Mouse (Mus musculus) megakaryocyte, embryonic 14.5 days (primary cell): ENCODE results near the gene Cyp24a1.

Experiments used
- FLI1 ChIP-seq: IDR thresholded peaks from 2 replicates; pipeline ENCODE4 v1.6.1; 2012; ENCODE audit warnings: low read length, inconsistent platforms, mixed read lengths
- GATA1 ChIP-seq: IDR thresholded peaks from 3 replicates; pipeline ENCODE4 v1.6.1; 2012; ENCODE audit warnings: mixed read lengths, low read length, inconsistent platforms, borderline replicate concordance

GRCm38 (mm10) chr2:170436204-170436603, 60.7 kb downstream of the Cyp24a1 start:
- TF ChIP-seq GATA1 (no peak), FLI1 (no peak)
